Mouse (Mus musculus): ENCODE results near the gene Rinl. TPM values are rescaled to one million over a fixed set of nuclear protein-coding genes. Genes with fewer than 3 reads are reported as not detected.

Rinl gene
- polyA plus RNA-seq, 1 experiment = 7.1 TPM

- Histone ChIP-seq H3K4me3 (ENCODE audit: low read depth, low read length) (no peak overlapping the region), H3K27me3 (ENCODE audit: control insufficient read depth, insufficient read depth, low read length) (no peaks in the 10 kb centered on the region), H3K27ac (ENCODE audit: insufficient read depth, low read depth, low read length) (peak overlapping the region; percentile 27), H3K4me1 (ENCODE audit: control insufficient read depth, insufficient read depth, insufficient read length, low read length) (peaks cover 10% of the 10 kb centered on the region), H3K36me3 (ENCODE audit: control insufficient read depth, insufficient read depth, low read length) (no peaks in the 10 kb centered on the region)
- no peak for TF ChIP-seq POLR2A (IDR thresholded peaks at IDR 0.05; ENCODE audit: low read depth, low read length)
- no peak for TF ChIP-seq CTCF (IDR thresholded peaks at IDR 0.05; ENCODE audit: extremely low read depth, insufficient read length, insufficient replicate concordance, low read depth, low read length)
Measured at GRCm38 (mm10) chr7:28791706-28792105, 2.9 kb downstream of the Rinl start.

- Histone ChIP-seq H3K4me1 (ENCODE audit: control insufficient read depth, insufficient read depth, insufficient read length, low read length) (peaks cover 10% of the 10 kb centered on the region), H3K27me3 (ENCODE audit: control insufficient read depth, insufficient read depth, low read length) (no peaks in the 10 kb centered on the region), H3K27ac (ENCODE audit: insufficient read depth, low read depth, low read length) (peak overlapping the region; percentile 52), H3K36me3 (ENCODE audit: control insufficient read depth, insufficient read depth, low read length) (no peaks in the 10 kb centered on the region; the same call in 1 of the 2 replicates), H3K4me3 (ENCODE audit: low read depth, low read length) (no peak overlapping the region; the same call in 1 of the 2 replicates)
- WGBS = 72% methylated on average over 14 of the region's 14 CpGs
- TF ChIP-seq CTCF (IDR thresholded peaks at IDR 0.05; ENCODE audit: extremely low read depth, insufficient read length, insufficient replicate concordance, low read depth, low read length) = no peak
- no peak for TF ChIP-seq POLR2A (IDR thresholded peaks at IDR 0.05; ENCODE audit: low read depth, low read length)
Measured at GRCm38 (mm10) chr7:28792391-28793185, 3.8 kb downstream of the Rinl start.

DNA sequence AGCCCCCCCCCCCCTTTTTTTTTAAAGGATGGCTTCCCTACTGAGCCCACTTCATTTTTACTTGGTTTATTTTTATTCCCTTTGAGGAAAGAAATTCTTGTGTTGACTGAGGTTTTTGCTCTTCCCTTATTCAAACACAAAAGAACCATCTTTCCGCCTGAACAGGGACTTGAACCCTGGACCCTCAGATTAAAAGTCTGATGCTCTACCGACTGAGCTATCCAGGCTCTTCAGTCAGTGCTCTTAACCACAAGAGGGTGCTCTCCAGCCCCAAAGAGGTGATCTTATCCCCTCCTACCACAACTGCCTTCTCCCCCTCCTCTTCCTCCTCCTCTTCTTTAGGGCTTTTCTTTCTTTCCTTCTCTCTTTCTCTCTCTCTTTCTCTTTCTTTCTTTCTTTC is 5.1 kb downstream of the Rinl start:
- Histone ChIP-seq H3K27me3 (ENCODE audit: control insufficient read depth, insufficient read depth, low read length) (no peaks in the 10 kb centered on the region), H3K4me1 (ENCODE audit: control insufficient read depth, insufficient read depth, insufficient read length, low read length) (peaks cover 10% of the 10 kb centered on the region), H3K27ac (ENCODE audit: insufficient read depth, low read depth, low read length) (no peak overlapping the region), H3K36me3 (ENCODE audit: control insufficient read depth, insufficient read depth, low read length) (no peaks in the 10 kb centered on the region; the same call in 1 of the 2 replicates), H3K4me3 (ENCODE audit: low read depth, low read length) (no peak overlapping the region)
- TF ChIP-seq CTCF (IDR thresholded peaks at IDR 0.05; ENCODE audit: extremely low read depth, insufficient read length, insufficient replicate concordance, low read depth, low read length) (no peak), POLR2A (IDR thresholded peaks at IDR 0.05; ENCODE audit: low read depth, low read length) (no peak)
- 29% methylated on average over 2 of the region's 2 CpGs for WGBS

DNA sequence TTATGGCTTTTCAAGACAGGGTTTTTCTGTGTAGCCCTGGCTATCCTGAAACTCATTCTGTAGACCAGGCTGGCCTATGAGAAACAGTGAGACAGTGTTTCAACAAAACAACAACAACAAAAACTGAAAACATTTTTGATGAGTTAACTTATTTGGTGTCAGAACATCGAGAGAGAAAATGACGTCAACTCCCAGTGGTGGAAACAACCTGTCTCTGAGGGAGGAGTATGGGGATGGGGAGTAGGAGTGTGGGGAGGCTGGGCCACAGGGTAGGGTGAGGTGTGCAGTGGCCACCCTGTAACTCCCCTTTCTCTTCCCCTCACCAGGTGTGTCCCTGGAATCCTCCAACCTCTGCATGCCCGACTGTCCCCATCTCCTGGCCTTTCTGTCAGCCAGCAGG is 5.7 kb downstream of the Rinl start:
- H3K27me3 ChIP-seq (ENCODE audit: control insufficient read depth, insufficient read depth, low read length) = no peaks in the 10 kb centered on the region
- no peaks in the 10 kb centered on the region; the same call in 1 of the 2 replicates for H3K36me3 ChIP-seq (ENCODE audit: control insufficient read depth, insufficient read depth, low read length)
- WGBS = 70% methylated on average over 3 of the region's 3 CpGs
- TF ChIP-seq CTCF (IDR thresholded peaks at IDR 0.05; ENCODE audit: extremely low read depth, insufficient read length, insufficient replicate concordance, low read depth, low read length) = no peak
- TF ChIP-seq POLR2A (IDR thresholded peaks at IDR 0.05; ENCODE audit: low read depth, low read length) = no peak
- peaks cover 10% of the 10 kb centered on the region for H3K4me1 ChIP-seq (ENCODE audit: control insufficient read depth, insufficient read depth, insufficient read length, low read length)
- no peak overlapping the region for H3K27ac ChIP-seq (ENCODE audit: insufficient read depth, low read depth, low read length)
- H3K4me3 ChIP-seq (ENCODE audit: low read depth, low read length) = no peak overlapping the region

GRCm38 (mm10) chr7:28795832-28796231 is 7.1 kb downstream of the Rinl start:
- H3K4me1 ChIP-seq (ENCODE audit: control insufficient read depth, insufficient read depth, insufficient read length, low read length) = peaks cover 5% of the 10 kb centered on the region
- H3K27me3 ChIP-seq (ENCODE audit: control insufficient read depth, insufficient read depth, low read length) = no peaks in the 10 kb centered on the region
- TF ChIP-seq POLR2A (IDR thresholded peaks at IDR 0.05; ENCODE audit: low read depth, low read length) (no peak), CTCF (IDR thresholded peaks at IDR 0.05; ENCODE audit: extremely low read depth, insufficient read length, insufficient replicate concordance, low read depth, low read length) (no peak)
- peak overlapping the region; percentile 40 for H3K4me3 ChIP-seq (ENCODE audit: low read depth, low read length)
- H3K27ac ChIP-seq (ENCODE audit: insufficient read depth, low read depth, low read length) = peak overlapping the region; percentile 34
- no peaks in the 10 kb centered on the region; the same call in 1 of the 2 replicates for H3K36me3 ChIP-seq (ENCODE audit: control insufficient read depth, insufficient read depth, low read length)
- 66% methylated on average over 15 of the region's 15 CpGs for WGBS

- Histone ChIP-seq H3K4me3 (ENCODE audit: low read depth, low read length) (peak overlapping the region; percentile 47), H3K36me3 (ENCODE audit: control insufficient read depth, insufficient read depth, low read length) (no peaks in the 10 kb centered on the region; the same call in 1 of the 2 replicates), H3K4me1 (ENCODE audit: control insufficient read depth, insufficient read depth, insufficient read length, low read length) (peaks cover 7% of the 10 kb centered on the region), H3K27ac (ENCODE audit: insufficient read depth, low read depth, low read length) (peak overlapping the region; percentile 34), H3K27me3 (ENCODE audit: control insufficient read depth, insufficient read depth, low read length) (no peaks in the 10 kb centered on the region)
- WGBS = 8% methylated on average over 32 of the region's 32 CpGs
- TF ChIP-seq POLR2A (IDR thresholded peaks at IDR 0.05; ENCODE audit: low read depth, low read length) (no peak; the same call in 1 of the 2 replicates), CTCF (IDR thresholded peaks at IDR 0.05; ENCODE audit: extremely low read depth, insufficient read length, insufficient replicate concordance, low read depth, low read length) (peak; percentile 97)
Measured at GRCm38 (mm10) chr7:28796562-28796975, 7.8 kb downstream of the Rinl start.

DNA sequence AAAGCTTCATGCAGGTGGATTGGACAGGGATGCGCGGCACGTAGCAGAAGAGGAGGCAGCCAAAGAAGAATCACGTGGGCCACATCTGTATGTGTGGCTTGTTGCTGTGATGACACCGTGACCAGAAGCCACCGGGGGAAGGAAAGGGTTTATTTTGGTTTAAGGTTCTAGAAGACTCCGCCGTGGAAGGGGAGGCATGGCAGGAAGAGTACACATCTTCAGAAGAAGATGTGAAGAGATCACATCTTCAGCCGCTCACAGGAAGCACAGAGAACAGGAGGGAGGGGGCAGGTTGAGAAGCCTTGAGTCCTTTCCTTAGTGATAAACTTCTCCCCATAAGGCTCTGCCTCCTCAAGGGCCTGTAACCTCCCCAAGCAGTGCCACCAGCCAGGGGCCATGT is 11.2 kb downstream of the Rinl start:
- 93% methylated on average over 9 of the region's 9 CpGs for WGBS

More for the DNA sequence above, 11.2 kb downstream of the Rinl start:
- H3K4me3 ChIP-seq (ENCODE audit: low read depth, low read length) = no peak overlapping the region
- no peak for TF ChIP-seq CTCF (IDR thresholded peaks at IDR 0.05; ENCODE audit: extremely low read depth, insufficient read length, insufficient replicate concordance, low read depth, low read length)
- TF ChIP-seq POLR2A (IDR thresholded peaks at IDR 0.05; ENCODE audit: low read depth, low read length) = no peak
- peaks cover 29% of the 10 kb centered on the region for H3K4me1 ChIP-seq (ENCODE audit: control insufficient read depth, insufficient read depth, insufficient read length, low read length)
- H3K27ac ChIP-seq (ENCODE audit: insufficient read depth, low read depth, low read length) = no peak overlapping the region
- no peaks in the 10 kb centered on the region; the same call in 1 of the 2 replicates for H3K36me3 ChIP-seq (ENCODE audit: control insufficient read depth, insufficient read depth, low read length)
- no peaks in the 10 kb centered on the region for H3K27me3 ChIP-seq (ENCODE audit: control insufficient read depth, insufficient read depth, low read length)
